Mouse (Mus musculus): Measurements from ENCODE around the gene Rbm15. TPM values are rescaled to one million over a fixed set of nuclear protein-coding genes. Genes with fewer than 3 reads are reported as not detected.
"Not testable (repeated sequence)": the region's sequence is repeated elsewhere in the genome, so short reads cannot be mapped to it uniquely, and the experiment has no call there.

The Rbm15 gene
- polyA plus RNA-seq, 1 experiment, result 7.2 TPM

DNA sequence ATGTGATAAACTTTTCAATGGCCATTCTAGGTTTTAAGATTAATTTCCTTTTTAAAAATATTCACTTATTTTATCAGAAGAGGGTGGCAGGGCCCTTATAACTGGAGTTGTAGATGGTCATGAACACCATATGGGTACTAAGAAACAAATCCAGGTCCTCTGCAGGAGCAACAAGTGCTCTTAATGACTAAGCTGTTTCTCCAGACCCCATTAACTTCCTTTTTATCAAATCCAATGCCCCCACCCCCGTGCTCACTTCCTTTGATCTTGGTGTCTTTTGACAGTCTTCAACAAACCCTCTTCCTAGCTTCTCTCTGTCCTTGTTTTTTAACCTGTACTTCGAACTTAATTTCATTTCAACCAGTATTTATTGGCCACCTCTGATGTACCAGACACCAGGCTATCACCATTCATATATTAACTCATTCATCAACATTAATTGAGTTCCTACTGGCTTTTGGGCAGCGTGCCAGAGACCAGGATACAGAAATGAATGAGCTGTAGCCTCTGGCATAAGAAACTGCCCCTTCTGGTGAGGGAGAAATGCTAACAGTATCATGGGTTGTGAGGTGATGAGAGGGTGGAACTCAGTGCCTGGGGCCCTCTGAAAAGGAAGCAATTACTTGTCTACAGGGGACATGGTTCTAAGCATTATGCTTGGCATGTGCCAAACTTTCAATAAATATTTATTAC lies 11.7 kb upstream of the Rbm15 start:
- Histone ChIP-seq H3K4me3 (ENCODE audit: insufficient read depth, low read depth, low read length) (no peak overlapping the region), H3K4me1 (ENCODE audit: control insufficient read depth, insufficient read depth, insufficient read length, low read length) (peaks cover 2% of the 10 kb centered on the region; the same call in 1 of the 2 replicates), H3K27ac (replicated peaks; ENCODE audit: low read depth, low read length) (no peak overlapping the region)

DNA sequence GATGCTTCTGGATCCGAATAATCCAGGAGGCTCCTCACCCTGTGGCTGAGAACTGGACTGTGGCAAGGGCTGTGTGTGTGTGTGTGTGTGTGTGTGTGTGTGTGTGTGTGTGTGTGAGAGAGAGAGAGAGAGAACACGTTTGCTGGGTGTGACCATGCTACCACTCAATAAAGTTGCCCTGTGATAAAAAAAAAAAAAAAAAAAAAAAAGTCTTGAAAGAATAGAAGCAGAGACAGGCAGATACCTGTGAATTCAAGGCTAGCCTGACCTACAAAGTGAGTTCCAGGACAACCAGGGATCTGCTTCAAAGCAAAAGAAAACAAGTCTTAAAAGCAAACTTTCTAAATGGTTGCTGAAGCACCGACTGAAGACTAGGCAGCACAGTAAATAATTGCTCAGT lies 10.5 kb upstream of the Rbm15 start:
- Histone ChIP-seq H3K27ac (replicated peaks; ENCODE audit: low read depth, low read length) (no peak overlapping the region), H3K4me3 (ENCODE audit: insufficient read depth, low read depth, low read length) (no peak overlapping the region), H3K4me1 (ENCODE audit: control insufficient read depth, insufficient read depth, insufficient read length, low read length) (no peaks in the 10 kb centered on the region; the same call in 1 of the 2 replicates)

DNA sequence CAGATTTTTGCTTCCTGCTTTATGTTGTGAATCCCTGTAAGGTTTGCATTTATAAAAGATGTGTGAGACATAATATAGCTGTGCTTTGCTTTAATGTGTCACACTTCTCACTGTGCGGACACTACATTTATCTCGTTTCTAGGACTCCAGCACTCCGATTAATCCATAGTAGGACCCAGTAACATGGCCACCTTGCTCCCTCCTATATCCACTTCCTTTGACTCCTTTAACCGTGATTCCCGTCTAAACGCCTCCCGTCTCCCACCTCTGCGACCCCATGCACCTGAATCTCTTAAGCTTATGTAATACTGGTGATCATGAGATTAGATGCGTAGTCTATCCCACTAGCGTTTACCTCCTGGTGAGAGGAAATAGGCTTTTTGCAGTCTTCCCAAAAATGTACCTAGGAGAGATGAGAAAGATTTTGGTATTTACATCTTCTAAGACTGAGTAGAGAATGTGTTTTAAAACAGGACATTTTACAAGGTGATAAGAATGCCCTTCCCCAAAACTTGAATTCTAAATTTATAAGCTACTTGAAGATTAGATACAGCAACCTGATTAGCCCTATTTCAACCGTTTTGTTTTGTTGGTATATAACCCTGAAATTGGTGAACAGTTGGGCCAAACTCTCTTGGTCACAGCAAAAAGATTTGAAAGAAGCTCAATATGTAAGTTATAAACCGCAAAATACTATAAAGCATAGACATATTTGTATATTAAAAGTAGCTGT lies 895 bp upstream of the Rbm15 start:
- Histone ChIP-seq H3K4me1 (ENCODE audit: control insufficient read depth, insufficient read depth, insufficient read length, low read length) (peaks cover 16% of the 10 kb centered on the region), H3K27ac (replicated peaks; ENCODE audit: low read depth, low read length) (peak overlapping the region; percentile 89)

DNA sequence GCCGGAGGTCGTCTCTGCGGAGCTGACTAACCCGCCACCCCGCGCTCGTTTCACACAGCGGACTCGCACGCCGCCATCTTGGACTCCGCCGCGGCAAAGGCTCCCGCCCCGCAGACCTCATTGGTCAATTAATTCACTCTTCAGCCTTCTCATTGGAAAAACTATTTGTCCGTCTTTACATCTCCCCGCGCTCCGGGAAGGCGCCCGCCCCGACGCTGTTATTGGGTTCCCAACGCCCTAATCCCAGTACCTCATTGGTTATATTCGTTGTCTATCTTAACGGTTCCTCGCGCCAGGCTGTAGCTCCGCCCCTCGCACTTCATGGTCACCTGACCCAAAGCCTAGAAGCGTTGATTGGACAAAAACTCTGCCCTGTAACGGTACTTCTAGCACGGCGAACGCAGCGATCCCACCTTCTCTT lies 503 bp downstream of the Rbm15 start:
- Histone ChIP-seq H3K4me3 (ENCODE audit: insufficient read depth, low read depth, low read length) (peak overlapping the region; percentile 85), H3K4me1 (ENCODE audit: control insufficient read depth, insufficient read depth, insufficient read length, low read length) (peaks cover 16% of the 10 kb centered on the region), H3K27ac (replicated peaks; ENCODE audit: low read depth, low read length) (peak overlapping the region; percentile 93)

More for the DNA sequence above, 895 bp upstream of the Rbm15 start:
- peak overlapping the region; percentile 69 for H3K4me3 ChIP-seq (ENCODE audit: insufficient read depth, low read depth, low read length)

GRCm38 (mm10) chr3:107332127-107332959 lies 1.1 kb downstream of the Rbm15 start:
- peak overlapping the region; percentile 85 for H3K4me3 ChIP-seq (ENCODE audit: insufficient read depth, low read depth, low read length)
- peak overlapping the region; percentile 91 for H3K27ac ChIP-seq (replicated peaks; ENCODE audit: low read depth, low read length)
- H3K4me1 ChIP-seq (ENCODE audit: control insufficient read depth, insufficient read depth, insufficient read length, low read length), result peaks cover 16% of the 10 kb centered on the region

- H3K4me3 ChIP-seq (ENCODE audit: insufficient read depth, low read depth, low read length), result peak overlapping the region; percentile 85
- H3K27ac ChIP-seq (replicated peaks; ENCODE audit: low read depth, low read length), result peak overlapping the region; percentile 91
- peaks cover 16% of the 10 kb centered on the region for H3K4me1 ChIP-seq (ENCODE audit: control insufficient read depth, insufficient read depth, insufficient read length, low read length)
Measured at GRCm38 (mm10) chr3:107331746-107332126, 1.7 kb downstream of the Rbm15 start.

GRCm38 (mm10) chr3:107330503-107331424 lies 2.7 kb downstream of the Rbm15 start:
- Histone ChIP-seq H3K4me1 (ENCODE audit: control insufficient read depth, insufficient read depth, insufficient read length, low read length) (peaks cover 16% of the 10 kb centered on the region), H3K27ac (replicated peaks; ENCODE audit: low read depth, low read length) (no peak overlapping the region), H3K4me3 (ENCODE audit: insufficient read depth, low read depth, low read length) (peak overlapping the region; percentile 85)

DNA sequence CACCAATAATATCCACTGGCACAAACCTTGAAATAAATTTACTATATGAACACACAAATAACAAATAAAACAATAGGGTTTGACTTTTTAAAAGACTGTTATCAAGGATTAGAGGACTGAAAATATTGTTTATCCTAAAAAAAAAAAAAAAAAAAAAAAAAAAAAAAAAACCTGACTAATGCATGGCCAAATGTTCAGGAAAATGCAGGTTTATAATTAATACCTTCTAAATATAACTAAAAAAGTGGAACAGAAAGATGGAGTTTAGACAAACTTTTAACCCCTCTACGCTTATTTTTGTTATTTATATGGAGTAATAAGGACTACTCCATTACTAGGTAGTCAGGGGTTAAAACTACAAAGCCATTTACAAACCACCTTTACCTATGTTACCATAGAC lies 7.0 kb downstream of the Rbm15 start:
- Histone ChIP-seq H3K4me3 (ENCODE audit: insufficient read depth, low read depth, low read length) (no peak overlapping the region), H3K4me1 (ENCODE audit: control insufficient read depth, insufficient read depth, insufficient read length, low read length) (peaks cover 23% of the 10 kb centered on the region), H3K27ac (replicated peaks; ENCODE audit: low read depth, low read length) (no peak overlapping the region)

DNA sequence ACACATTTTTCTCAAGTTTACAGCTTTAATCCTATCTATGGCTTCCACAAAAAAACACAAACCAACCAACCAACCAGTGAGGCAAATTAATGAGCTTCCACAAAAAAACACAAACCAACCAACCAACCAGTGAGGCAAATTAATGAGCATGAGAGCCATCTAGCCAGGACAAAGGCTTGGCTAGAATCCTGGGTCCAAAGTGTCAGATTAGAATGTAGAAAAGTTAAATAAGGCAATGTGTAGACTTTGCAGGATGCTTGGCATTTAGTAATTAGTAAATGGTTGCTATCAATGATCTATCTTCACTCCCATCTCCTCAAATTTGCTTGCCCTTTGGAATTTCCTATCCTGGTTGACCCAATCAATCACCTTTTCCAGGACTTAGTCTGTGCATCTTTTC lies 11.7 kb downstream of the Rbm15 start:
- Histone ChIP-seq H3K27ac (replicated peaks; ENCODE audit: low read depth, low read length) (no peak overlapping the region), H3K4me3 (ENCODE audit: insufficient read depth, low read depth, low read length) (no peak overlapping the region), H3K4me1 (ENCODE audit: control insufficient read depth, insufficient read depth, insufficient read length, low read length) (peaks cover 9% of the 10 kb centered on the region)

- no peak overlapping the region for H3K27ac ChIP-seq (replicated peaks; ENCODE audit: low read depth, low read length)
- peaks cover 9% of the 10 kb centered on the region for H3K4me1 ChIP-seq (ENCODE audit: control insufficient read depth, insufficient read depth, insufficient read length, low read length)
Measured at GRCm38 (mm10) chr3:107321141-107321540, 12.3 kb downstream of the Rbm15 start.

GRCm38 (mm10) chr3:107317338-107317737 lies 16.1 kb downstream of the Rbm15 start:
- H3K4me1 ChIP-seq (ENCODE audit: control insufficient read depth, insufficient read depth, insufficient read length, low read length), result no peaks in the 10 kb centered on the region; the same call in 1 of the 2 replicates
- no peak overlapping the region for H3K4me3 ChIP-seq (ENCODE audit: insufficient read depth, low read depth, low read length)
- H3K27ac ChIP-seq (replicated peaks; ENCODE audit: low read depth, low read length), result no peak overlapping the region

More at GRCm38 (mm10) chr3:107321141-107321540, 12.3 kb downstream of the Rbm15 start:
- H3K4me3 ChIP-seq (ENCODE audit: insufficient read depth, low read depth, low read length), result no peak overlapping the region

GRCm38 (mm10) chr3:107296917-107297316 lies 36.6 kb downstream of the Rbm15 start:
- not testable (repeated sequence) for H3K27ac ChIP-seq (replicated peaks; ENCODE audit: low read depth, low read length); H3K4me1 ChIP-seq (ENCODE audit: control insufficient read depth, insufficient read depth, insufficient read length, low read length); H3K4me3 ChIP-seq (ENCODE audit: insufficient read depth, low read depth, low read length)

GRCm38 (mm10) chr3:107295672-107296360 lies 37.7 kb downstream of the Rbm15 start:
- H3K4me3 ChIP-seq (ENCODE audit: insufficient read depth, low read depth, low read length), result no peak overlapping the region
- H3K27ac ChIP-seq (replicated peaks; ENCODE audit: low read depth, low read length), result no peak overlapping the region
- H3K4me1 ChIP-seq (ENCODE audit: control insufficient read depth, insufficient read depth, insufficient read length, low read length), result peaks cover 2% of the 10 kb centered on the region; the same call in 1 of the 2 replicates
